Mouse (Mus musculus): ENCODE measurements around the gene Smarcb1. TPM values are rescaled to one million over a fixed set of nuclear protein-coding genes. Genes with fewer than 3 reads are reported as not detected.
A peak's percentile ranks its signal among the peaks of the same experiment; 100 is the strongest.
"Not testable (repeated sequence)": the region's sequence is repeated elsewhere in the genome, so short reads cannot be mapped to it uniquely, and the experiment has no call there.

The Smarcb1 gene
- polyA plus RNA-seq, 1 experiment from 2014 or later = 103 TPM

- H3K9me3 ChIP-seq (ENCODE audit: control insufficient read depth, low read length) = no peaks in the 10 kb centered on the region
- H3K27ac ChIP-seq (replicated peaks in 1 of 2; ENCODE audit: control insufficient read depth in 1 of 2, insufficient read depth in 1 of 2, low read depth in 2 of 2, low read length in 2 of 2) = peak overlapping the region in 1 of 2 experiments; percentile 76; a peak in 3 of 4 replicates
- no peaks in the 10 kb centered on the region for H3K27me3 ChIP-seq (ENCODE audit: control insufficient read depth, insufficient read depth, low read length)
- WGBS = 31% methylated on average over 10 of the region's 10 CpGs
- H3K36me3 ChIP-seq (ENCODE audit: control insufficient read depth, insufficient read depth, low read length) = no peaks in the 10 kb centered on the region
- peak overlapping the region; percentile 71 for H3K4me2 ChIP-seq (ENCODE audit: low read length)
- peaks cover 4 to 14% of the 10 kb centered on the region in 2 experiments for H3K4me1 ChIP-seq (ENCODE audit: control insufficient read depth in 2 of 2, insufficient read depth in 2 of 2, low read length in 2 of 2)
- no peak for ATAC-seq (ENCODE audit: insufficient number of reproducible peaks, insufficient read depth, low FRiP score, low read depth)
- peak overlapping the region; percentile 65 for H3K9ac ChIP-seq (ENCODE audit: low read length)
- H3K4me3 ChIP-seq (ENCODE audit: control insufficient read depth in 1 of 2, insufficient read depth in 1 of 2, low read depth in 1 of 2, low read length in 2 of 2) = 0 out of 4 replicates have a peak overlapping the region, but pooled peaks of 1 of the 2 experiments have one; percentile 36
These were observed 47.8 kb downstream of the Smarcb1 start for GRCm38 (mm10) chr10:75873543-75874170.

- ATAC-seq (ENCODE audit: insufficient number of reproducible peaks, insufficient read depth, low FRiP score, low read depth) = peak; percentile 90
- peak overlapping the region; percentile 65 for H3K9ac ChIP-seq (ENCODE audit: low read length)
These were observed 48.4 kb downstream of the Smarcb1 start for GRCm38 (mm10) chr10:75872915-75873542.

GRCm38 (mm10) chr10:75872025-75872914, 49.1 kb downstream of the Smarcb1 start:
- no peaks in the 10 kb centered on the region for H3K27me3 ChIP-seq (ENCODE audit: control insufficient read depth, insufficient read depth, low read length)
- H3K9ac ChIP-seq (ENCODE audit: low read length) = peak overlapping the region; percentile 65
- no peak for ATAC-seq (ENCODE audit: insufficient number of reproducible peaks, insufficient read depth, low FRiP score, low read depth)

More at GRCm38 (mm10) chr10:75872915-75873542, 48.4 kb downstream of the Smarcb1 start:
- Histone ChIP-seq H3K27me3 (ENCODE audit: control insufficient read depth, insufficient read depth, low read length) (no peaks in the 10 kb centered on the region), H3K4me3 (ENCODE audit: control insufficient read depth in 1 of 2, insufficient read depth in 1 of 2, low read depth in 1 of 2, low read length in 2 of 2) (peak overlapping the region; percentile 36 to 46), H3K9me3 (ENCODE audit: control insufficient read depth, low read length) (no peaks in the 10 kb centered on the region), H3K4me1 (ENCODE audit: control insufficient read depth in 2 of 2, insufficient read depth in 2 of 2, low read length in 2 of 2) (peaks cover 4 to 14% of the 10 kb centered on the region in 2 experiments), H3K4me2 (ENCODE audit: low read length) (peak overlapping the region; percentile 71), H3K36me3 (ENCODE audit: control insufficient read depth, insufficient read depth, low read length) (no peaks in the 10 kb centered on the region), H3K27ac (replicated peaks in 1 of 2; ENCODE audit: control insufficient read depth in 1 of 2, insufficient read depth in 1 of 2, low read depth in 2 of 2, low read length in 2 of 2) (peak overlapping the region; percentile 75 to 76)
- under 1% methylated on average over 11 of the region's 11 CpGs for WGBS

DNA sequence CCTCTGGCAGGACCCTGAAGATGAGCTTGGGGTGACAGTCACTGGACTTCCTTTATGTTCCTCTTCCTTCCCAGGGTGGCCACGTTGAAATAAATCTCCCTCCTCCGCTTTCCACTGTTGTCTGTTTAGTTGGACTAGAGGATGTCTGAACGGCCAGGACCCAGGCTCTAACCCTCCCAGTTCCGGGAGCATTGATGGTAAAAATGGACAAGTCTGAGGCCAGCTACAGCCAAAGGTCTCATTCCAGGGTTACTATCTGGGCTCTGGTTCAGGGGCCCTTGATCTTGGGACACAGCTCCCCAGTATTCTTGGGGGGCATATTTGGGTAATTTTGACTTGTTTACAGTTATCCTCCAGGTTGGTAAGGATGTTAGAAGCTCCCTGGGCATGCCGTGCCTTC, 59.8 kb downstream of the Smarcb1 start:
- Histone ChIP-seq H3K4me2 (ENCODE audit: low read length) (no peak overlapping the region), H3K27ac (replicated peaks in 1 of 2; ENCODE audit: control insufficient read depth in 1 of 2, insufficient read depth in 1 of 2, low read depth in 2 of 2, low read length in 2 of 2) (peak overlapping the region in 1 of 2 experiments; percentile 8; a peak in 1 of 4 replicates), H3K9me3 (ENCODE audit: control insufficient read depth, low read length) (no peaks in the 10 kb centered on the region), H3K9ac (ENCODE audit: low read length) (no peak overlapping the region), H3K4me1 (ENCODE audit: control insufficient read depth in 2 of 2, insufficient read depth in 2 of 2, low read length in 2 of 2) (peaks cover 23 to 24% of the 10 kb centered on the region in 2 experiments), H3K4me3 (ENCODE audit: control insufficient read depth in 1 of 2, insufficient read depth in 1 of 2, low read depth in 1 of 2, low read length in 2 of 2) (no peak overlapping the region), H3K36me3 (ENCODE audit: control insufficient read depth, insufficient read depth, low read length) (peaks cover 22% of the 10 kb centered on the region), H3K27me3 (ENCODE audit: control insufficient read depth, insufficient read depth, low read length) (no peaks in the 10 kb centered on the region)
- WGBS = 87% methylated on average over 5 of the region's 5 CpGs
- ATAC-seq (ENCODE audit: insufficient number of reproducible peaks, insufficient read depth, low FRiP score, low read depth) = no peak

More at GRCm38 (mm10) chr10:75872025-75872914, 49.1 kb downstream of the Smarcb1 start:
- Histone ChIP-seq H3K4me3 (ENCODE audit: control insufficient read depth in 1 of 2, insufficient read depth in 1 of 2, low read depth in 1 of 2, low read length in 2 of 2) (peak overlapping the region; percentile 36 to 46), H3K4me1 (ENCODE audit: control insufficient read depth in 2 of 2, insufficient read depth in 2 of 2, low read length in 2 of 2) (peaks cover 4 to 14% of the 10 kb centered on the region in 2 experiments), H3K9me3 (ENCODE audit: control insufficient read depth, low read length) (no peaks in the 10 kb centered on the region), H3K4me2 (ENCODE audit: low read length) (peak overlapping the region; percentile 71), H3K27ac (replicated peaks in 1 of 2; ENCODE audit: control insufficient read depth in 1 of 2, insufficient read depth in 1 of 2, low read depth in 2 of 2, low read length in 2 of 2) (peak overlapping the region; percentile 75 to 76), H3K36me3 (ENCODE audit: control insufficient read depth, insufficient read depth, low read length) (no peaks in the 10 kb centered on the region)
- 33% methylated on average over 10 of the region's 10 CpGs for WGBS

DNA sequence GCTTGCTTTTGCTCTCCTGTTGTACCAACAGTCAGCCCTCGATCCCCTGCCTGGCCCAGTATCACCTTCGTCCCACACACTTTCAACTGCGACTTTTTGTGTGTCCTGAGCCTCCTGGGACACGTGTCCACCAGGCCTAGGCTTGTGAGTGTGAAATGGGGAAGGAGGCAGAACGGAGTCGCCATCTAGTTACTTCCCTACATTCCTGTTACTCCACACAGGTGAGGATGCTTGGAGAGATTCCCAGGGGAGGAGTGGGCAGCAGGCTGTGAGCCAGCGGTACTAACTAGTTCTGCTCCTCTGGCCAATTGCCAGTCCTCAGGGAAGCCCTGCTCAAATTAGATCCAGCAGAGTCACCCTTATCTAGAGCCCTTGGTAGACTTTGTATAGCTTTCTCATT, 60.7 kb downstream of the Smarcb1 start:
- H3K9ac ChIP-seq (ENCODE audit: low read length) = peak overlapping the region; percentile 93
- whole genome bisulfite sequencing = 12% methylated on average over 7 of the region's 7 CpGs
- no peaks in the 10 kb centered on the region for H3K9me3 ChIP-seq (ENCODE audit: control insufficient read depth, low read length)
- H3K4me3 ChIP-seq (ENCODE audit: control insufficient read depth in 1 of 2, insufficient read depth in 1 of 2, low read depth in 1 of 2, low read length in 2 of 2) = peak overlapping the region in 1 of 2 experiments; percentile 70; a peak in 1 of 4 replicates
- no peaks in the 10 kb centered on the region for H3K27me3 ChIP-seq (ENCODE audit: control insufficient read depth, insufficient read depth, low read length)
- peak overlapping the region; percentile 76 to 96 for H3K27ac ChIP-seq (replicated peaks in 1 of 2; ENCODE audit: control insufficient read depth in 1 of 2, insufficient read depth in 1 of 2, low read depth in 2 of 2, low read length in 2 of 2)
- peaks cover 23 to 24% of the 10 kb centered on the region in 2 experiments for H3K4me1 ChIP-seq (ENCODE audit: control insufficient read depth in 2 of 2, insufficient read depth in 2 of 2, low read length in 2 of 2)
- peaks cover 25% of the 10 kb centered on the region for H3K36me3 ChIP-seq (ENCODE audit: control insufficient read depth, insufficient read depth, low read length)
- H3K4me2 ChIP-seq (ENCODE audit: low read length) = peak overlapping the region; percentile 78
- ATAC-seq (ENCODE audit: insufficient number of reproducible peaks, insufficient read depth, low FRiP score, low read depth) = 0 out of 2 replicates have a peak, but pooled peaks have one; percentile 19

- H3K9ac ChIP-seq (ENCODE audit: low read length) = peak within 1 kb of the TSS; percentile 93
- under 1% methylated on average over 32 of the region's 46 CpGs for WGBS
- peaks cover 23 to 24% of the 10 kb centered on the region in 2 experiments for H3K4me1 ChIP-seq (ENCODE audit: control insufficient read depth in 2 of 2, insufficient read depth in 2 of 2, low read length in 2 of 2)
- peak within 1 kb of the TSS; percentile 78 for H3K4me2 ChIP-seq (ENCODE audit: low read length)
- peak; percentile 95 for ATAC-seq (ENCODE audit: insufficient number of reproducible peaks, insufficient read depth, low FRiP score, low read depth)
- not testable (repeated sequence) for H3K9me3 ChIP-seq (ENCODE audit: control insufficient read depth, low read length); H3K27me3 ChIP-seq (ENCODE audit: control insufficient read depth, insufficient read depth, low read length)
- peak within 1 kb of the TSS; percentile 95 to 96 for H3K27ac ChIP-seq (replicated peaks in 1 of 2; ENCODE audit: control insufficient read depth in 1 of 2, insufficient read depth in 1 of 2, low read depth in 2 of 2, low read length in 2 of 2)
- peak within 1 kb of the TSS; percentile 70 to 91 for H3K4me3 ChIP-seq (ENCODE audit: control insufficient read depth in 1 of 2, insufficient read depth in 1 of 2, low read depth in 1 of 2, low read length in 2 of 2)
- peaks cover 25% of the 10 kb centered on the region for H3K36me3 ChIP-seq (ENCODE audit: control insufficient read depth, insufficient read depth, low read length)
These were observed 61.5 kb downstream of the Smarcb1 start, which contains the start of gene Mif for GRCm38 (mm10) chr10:75859786-75860470. TSS of gene Mif (minus strand) at chr10:75860240.
